Mouse (Mus musculus): ENCODE data around the gene Spryd7. TPM values are rescaled to one million over a fixed set of nuclear protein-coding genes. Genes with fewer than 3 reads are reported as not detected.
"Not testable (repeated sequence)": the region's sequence is repeated elsewhere in the genome, so short reads cannot be mapped to it uniquely, and the experiment has no call there.

The Spryd7 gene
- polyA plus RNA-seq, 1 experiment from 2014 or later: 45.2 TPM

- ATAC-seq: no peak
- Histone ChIP-seq H3K27me3 (replicated peaks; ENCODE audit: control insufficient read depth, insufficient read depth, low read length) (no peaks in the 10 kb centered on the region), H3K9me3 (ENCODE audit: control insufficient read depth, low read length) (no peaks in the 10 kb centered on the region), H3K27ac (ENCODE audit: low read length) (no peak overlapping the region), H3K9ac (replicated peaks; ENCODE audit: low read depth, low read length) (no peak overlapping the region), H3K4me3 (replicated peaks; ENCODE audit: low read length) (no peak overlapping the region), H3K4me2 (ENCODE audit: low read length) (no peak overlapping the region), H3K4me1 (replicated peaks; ENCODE audit: control insufficient read depth, insufficient read depth, low read length) (no peaks in the 10 kb centered on the region), H3K36me3 (ENCODE audit: control insufficient read depth, insufficient read depth) (peaks cover 7% of the 10 kb centered on the region)
- WGBS: 92% methylated on average over 1 of the region's 1 CpGs
These were observed 8.1 kb downstream of the Spryd7 start for GRCm38 (mm10) chr14:61548614-61549013.

GRCm38 (mm10) chr14:61537772-61538171 lies 18.9 kb downstream of the Spryd7 start:
- not testable (repeated sequence) for H3K4me2 ChIP-seq (ENCODE audit: low read length); ATAC-seq; H3K9ac ChIP-seq (replicated peaks; ENCODE audit: low read depth, low read length)

GRCm38 (mm10) chr14:61536631-61537264 lies 19.9 kb downstream of the Spryd7 start:
- H3K9ac ChIP-seq (replicated peaks; ENCODE audit: low read depth, low read length): no peak overlapping the region
- H3K27ac ChIP-seq (ENCODE audit: low read length): no peak overlapping the region
- H3K36me3 ChIP-seq (ENCODE audit: control insufficient read depth, insufficient read depth): no peaks in the 10 kb centered on the region
- H3K27me3 ChIP-seq (replicated peaks; ENCODE audit: control insufficient read depth, insufficient read depth, low read length): no peaks in the 10 kb centered on the region
- WGBS: 85% methylated on average over 5 of the region's 5 CpGs
- H3K4me3 ChIP-seq (replicated peaks; ENCODE audit: low read length): no peak overlapping the region
- no peaks in the 10 kb centered on the region for H3K4me1 ChIP-seq (replicated peaks; ENCODE audit: control insufficient read depth, insufficient read depth, low read length)
- H3K9me3 ChIP-seq (ENCODE audit: control insufficient read depth, low read length): no peaks in the 10 kb centered on the region
- no peak for ATAC-seq
- H3K4me2 ChIP-seq (ENCODE audit: low read length): no peak overlapping the region

More at GRCm38 (mm10) chr14:61537772-61538171, 18.9 kb downstream of the Spryd7 start:
- H3K4me1 ChIP-seq (replicated peaks; ENCODE audit: control insufficient read depth, insufficient read depth, low read length); H3K36me3 ChIP-seq (ENCODE audit: control insufficient read depth, insufficient read depth); H3K9me3 ChIP-seq (ENCODE audit: control insufficient read depth, low read length); H3K27ac ChIP-seq (ENCODE audit: low read length); H3K27me3 ChIP-seq (replicated peaks; ENCODE audit: control insufficient read depth, insufficient read depth, low read length); H3K4me3 ChIP-seq (replicated peaks; ENCODE audit: low read length): not testable (repeated sequence)
- WGBS: 88% methylated on average over 5 of the region's 11 CpGs

GRCm38 (mm10) chr14:61535811-61536210 lies 20.9 kb downstream of the Spryd7 start:
- no peak overlapping the region for H3K9ac ChIP-seq (replicated peaks; ENCODE audit: low read depth, low read length)
- no peaks in the 10 kb centered on the region for H3K4me1 ChIP-seq (replicated peaks; ENCODE audit: control insufficient read depth, insufficient read depth, low read length)
- WGBS: 99% methylated on average over 3 of the region's 3 CpGs
- no peak overlapping the region for H3K4me2 ChIP-seq (ENCODE audit: low read length)
- H3K9me3 ChIP-seq (ENCODE audit: control insufficient read depth, low read length): no peaks in the 10 kb centered on the region
- no peak overlapping the region for H3K4me3 ChIP-seq (replicated peaks; ENCODE audit: low read length)
- ATAC-seq: no peak
- H3K27me3 ChIP-seq (replicated peaks; ENCODE audit: control insufficient read depth, insufficient read depth, low read length): no peaks in the 10 kb centered on the region
- no peaks in the 10 kb centered on the region for H3K36me3 ChIP-seq (ENCODE audit: control insufficient read depth, insufficient read depth)
- no peak overlapping the region for H3K27ac ChIP-seq (ENCODE audit: low read length)

GRCm38 (mm10) chr14:61530966-61531365 lies 25.7 kb downstream of the Spryd7 start:
- H3K4me2 ChIP-seq (ENCODE audit: low read length): no peak overlapping the region
- no peak for ATAC-seq
- H3K9ac ChIP-seq (replicated peaks; ENCODE audit: low read depth, low read length): no peak overlapping the region
- H3K4me1 ChIP-seq (replicated peaks; ENCODE audit: control insufficient read depth, insufficient read depth, low read length): no peaks in the 10 kb centered on the region
- H3K4me3 ChIP-seq (replicated peaks; ENCODE audit: low read length): no peak overlapping the region
- H3K27ac ChIP-seq (ENCODE audit: low read length): no peak overlapping the region
- no peaks in the 10 kb centered on the region for H3K27me3 ChIP-seq (replicated peaks; ENCODE audit: control insufficient read depth, insufficient read depth, low read length)
- no peaks in the 10 kb centered on the region for H3K36me3 ChIP-seq (ENCODE audit: control insufficient read depth, insufficient read depth)
- H3K9me3 ChIP-seq (ENCODE audit: control insufficient read depth, low read length): no peaks in the 10 kb centered on the region

- H3K36me3 ChIP-seq (ENCODE audit: control insufficient read depth, insufficient read depth): no peaks in the 10 kb centered on the region
These were observed 26.3 kb downstream of the Spryd7 start for GRCm38 (mm10) chr14:61530396-61530795.

GRCm38 (mm10) chr14:61529533-61529932 lies 27.2 kb downstream of the Spryd7 start:
- H3K27me3 ChIP-seq (replicated peaks; ENCODE audit: control insufficient read depth, insufficient read depth, low read length): no peaks in the 10 kb centered on the region
- WGBS: 82% methylated on average over 7 of the region's 7 CpGs
- no peak for ATAC-seq
- H3K9me3 ChIP-seq (ENCODE audit: control insufficient read depth, low read length): no peaks in the 10 kb centered on the region
- H3K36me3 ChIP-seq (ENCODE audit: control insufficient read depth, insufficient read depth): no peaks in the 10 kb centered on the region
- H3K4me3 ChIP-seq (replicated peaks; ENCODE audit: low read length): no peak overlapping the region
- no peak overlapping the region for H3K27ac ChIP-seq (ENCODE audit: low read length)
- no peak overlapping the region for H3K4me2 ChIP-seq (ENCODE audit: low read length)
- H3K9ac ChIP-seq (replicated peaks; ENCODE audit: low read depth, low read length): no peak overlapping the region
- no peaks in the 10 kb centered on the region for H3K4me1 ChIP-seq (replicated peaks; ENCODE audit: control insufficient read depth, insufficient read depth, low read length)

More at GRCm38 (mm10) chr14:61530396-61530795, 26.3 kb downstream of the Spryd7 start:
- no peak overlapping the region for H3K4me2 ChIP-seq (ENCODE audit: low read length)
- H3K9me3 ChIP-seq (ENCODE audit: control insufficient read depth, low read length): no peaks in the 10 kb centered on the region
- no peak overlapping the region for H3K4me3 ChIP-seq (replicated peaks; ENCODE audit: low read length)
- H3K4me1 ChIP-seq (replicated peaks; ENCODE audit: control insufficient read depth, insufficient read depth, low read length): no peaks in the 10 kb centered on the region
- ATAC-seq: no peak
- WGBS: 100% methylated on average over 2 of the region's 2 CpGs
- H3K9ac ChIP-seq (replicated peaks; ENCODE audit: low read depth, low read length): no peak overlapping the region
- H3K27ac ChIP-seq (ENCODE audit: low read length): no peak overlapping the region
- H3K27me3 ChIP-seq (replicated peaks; ENCODE audit: control insufficient read depth, insufficient read depth, low read length): no peaks in the 10 kb centered on the region

- Histone ChIP-seq H3K27me3 (replicated peaks; ENCODE audit: control insufficient read depth, insufficient read depth, low read length) (no peaks in the 10 kb centered on the region), H3K36me3 (ENCODE audit: control insufficient read depth, insufficient read depth) (no peaks in the 10 kb centered on the region), H3K9me3 (ENCODE audit: control insufficient read depth, low read length) (no peaks in the 10 kb centered on the region), H3K27ac (ENCODE audit: low read length) (no peak overlapping the region), H3K9ac (replicated peaks; ENCODE audit: low read depth, low read length) (no peak overlapping the region), H3K4me1 (replicated peaks; ENCODE audit: control insufficient read depth, insufficient read depth, low read length) (no peaks in the 10 kb centered on the region), H3K4me2 (ENCODE audit: low read length) (no peak overlapping the region), H3K4me3 (replicated peaks; ENCODE audit: low read length) (no peak overlapping the region)
- ATAC-seq: no peak
- WGBS: 95% methylated on average over 2 of the region's 2 CpGs
These were observed 30.7 kb downstream of the Spryd7 start for GRCm38 (mm10) chr14:61526006-61526405.

DNA sequence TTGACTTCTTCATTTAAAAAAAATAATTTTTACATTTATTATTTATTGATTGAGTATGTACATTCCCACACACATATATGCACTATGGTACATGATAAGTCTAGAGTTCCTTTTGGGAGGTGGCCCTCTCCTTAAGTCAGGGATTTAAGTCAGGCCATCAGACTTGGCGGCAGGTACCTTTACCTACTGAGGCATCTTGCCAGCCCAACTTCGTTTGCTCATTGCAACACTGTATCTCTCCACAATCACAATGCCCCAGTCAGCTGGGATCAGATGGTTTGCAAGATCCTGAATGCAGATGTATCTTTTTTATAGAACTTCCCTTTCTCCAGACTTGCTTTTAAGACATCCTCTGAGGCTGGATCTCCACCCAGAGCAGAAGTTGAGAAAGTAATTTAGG lies 32.9 kb downstream of the Spryd7 start:
- no peak overlapping the region for H3K4me3 ChIP-seq (replicated peaks; ENCODE audit: low read length)
- no peaks in the 10 kb centered on the region for H3K9me3 ChIP-seq (ENCODE audit: control insufficient read depth, low read length)
- ATAC-seq: no peak
- no peak overlapping the region for H3K9ac ChIP-seq (replicated peaks; ENCODE audit: low read depth, low read length)
- 88% methylated on average over 2 of the region's 2 CpGs for WGBS
- no peak overlapping the region for H3K4me2 ChIP-seq (ENCODE audit: low read length)
- no peaks in the 10 kb centered on the region for H3K27me3 ChIP-seq (replicated peaks; ENCODE audit: control insufficient read depth, insufficient read depth, low read length)
- H3K4me1 ChIP-seq (replicated peaks; ENCODE audit: control insufficient read depth, insufficient read depth, low read length): no peaks in the 10 kb centered on the region
- no peak overlapping the region for H3K27ac ChIP-seq (ENCODE audit: low read length)
- no peaks in the 10 kb centered on the region for H3K36me3 ChIP-seq (ENCODE audit: control insufficient read depth, insufficient read depth)

Data from forebrain, embryonic 16.5 days (tissue).